Mouse (Mus musculus) bone marrow macrophage, adult 2 months (primary cell): ENCODE measurements at regions not wholly inside any gene's neighbourhood (a gene's known extent, or its start where the extent isn't known, plus 50 kb on each side); places are given as distances from the start of the nearest gene placed in this dataset.

ENCODE experiments used
- H3K27ac ChIP-seq: 2 replicates; pipeline ENCODE4 v1.5.1; 2012; ENCODE audit warnings: low read depth, low read length; ENCODE audit not compliant: insufficient read depth
- H3K4me1 ChIP-seq: 2 replicates; pipeline ENCODE4 v1.6.1; 2012; ENCODE audit warnings: low read length; ENCODE audit not compliant: control insufficient read depth, insufficient read depth
- H3K4me3 ChIP-seq: 2 replicates; pipeline ENCODE4 v1.5.1; 2012; ENCODE audit warnings: mild to moderate bottlenecking, low read length, moderate library complexity; ENCODE audit not compliant: insufficient read depth
- CTCF ChIP-seq: IDR thresholded peaks from 2 replicates; pipeline ENCODE4 v1.5.1; 2012; ENCODE audit warnings: low read depth, mild to moderate bottlenecking, low read length, moderate library complexity
- POLR2A ChIP-seq: IDR thresholded peaks from 2 replicates; pipeline ENCODE4 v1.6.1; 2012; ENCODE audit warnings: mild to moderate bottlenecking, low read depth, low read length, borderline replicate concordance

GRCm38 (mm10) chr19:27566060-27566459 is 136.4 kb upstream of the Pum3 start:
- no peaks in the 10 kb centered on the region for H3K4me1 ChIP-seq
- TF ChIP-seq POLR2A (no peak), CTCF (no peak)
- H3K4me3 ChIP-seq = no peak overlapping the region
- H3K27ac ChIP-seq = no peak overlapping the region

- Histone ChIP-seq H3K27ac (no peak overlapping the region), H3K4me3 (no peak overlapping the region), H3K4me1 (no peaks in the 10 kb centered on the region)
- TF ChIP-seq CTCF = no peak
- TF ChIP-seq POLR2A = no peak
Measured at GRCm38 (mm10) chr19:27564086-27564485, 134.5 kb upstream of the Pum3 start.

GRCm38 (mm10) chr19:27563592-27563991 is 134.0 kb upstream of the Pum3 start:
- Histone ChIP-seq H3K4me1 (no peaks in the 10 kb centered on the region), H3K4me3 (no peak overlapping the region), H3K27ac (no peak overlapping the region)
- TF ChIP-seq POLR2A (no peak), CTCF (no peak)

GRCm38 (mm10) chr19:27558199-27558598 is 128.6 kb upstream of the Pum3 start:
- Histone ChIP-seq H3K4me1 (no peaks in the 10 kb centered on the region), H3K4me3 (no peak overlapping the region), H3K27ac (no peak overlapping the region)
- TF ChIP-seq CTCF (no peak), POLR2A (no peak)

GRCm38 (mm10) chr19:27556697-27557096 is 127.1 kb upstream of the Pum3 start:
- H3K4me1 ChIP-seq = no peaks in the 10 kb centered on the region
- H3K27ac ChIP-seq = no peak overlapping the region
- H3K4me3 ChIP-seq = no peak overlapping the region
- TF ChIP-seq POLR2A = no peak
- TF ChIP-seq CTCF = no peak

GRCm38 (mm10) chr19:27554841-27555240 is 125.2 kb upstream of the Pum3 start:
- H3K4me3 ChIP-seq = no peak overlapping the region
- TF ChIP-seq POLR2A (no peak), CTCF (no peak)
- H3K27ac ChIP-seq = no peak overlapping the region
- no peaks in the 10 kb centered on the region for H3K4me1 ChIP-seq

- H3K4me1 ChIP-seq = no peaks in the 10 kb centered on the region
- TF ChIP-seq CTCF (no peak), POLR2A (no peak)
- no peak overlapping the region for H3K4me3 ChIP-seq
- H3K27ac ChIP-seq = no peak overlapping the region
Measured at GRCm38 (mm10) chr19:27553266-27553665, 123.6 kb upstream of the Pum3 start.

- H3K4me3 ChIP-seq = no peak overlapping the region
- TF ChIP-seq POLR2A (no peak), CTCF (no peak)
- H3K4me1 ChIP-seq = no peaks in the 10 kb centered on the region
- no peak overlapping the region for H3K27ac ChIP-seq
Measured at GRCm38 (mm10) chr19:27537746-27538145, 108.1 kb upstream of the Pum3 start.

GRCm38 (mm10) chr19:27537066-27537465 is 107.4 kb upstream of the Pum3 start:
- H3K4me3 ChIP-seq = no peak overlapping the region
- TF ChIP-seq CTCF = no peak
- TF ChIP-seq POLR2A = no peak
- no peak overlapping the region for H3K27ac ChIP-seq
- H3K4me1 ChIP-seq = no peaks in the 10 kb centered on the region

GRCm38 (mm10) chr19:27527940-27528558 is 98.4 kb upstream of the Pum3 start:
- Histone ChIP-seq H3K4me3 (no peak overlapping the region), H3K4me1 (no peaks in the 10 kb centered on the region), H3K27ac (no peak overlapping the region)
- no peak for TF ChIP-seq POLR2A
- TF ChIP-seq CTCF = no peak

GRCm38 (mm10) chr19:27519326-27520061 is 89.9 kb upstream of the Pum3 start:
- H3K4me1 ChIP-seq = no peaks in the 10 kb centered on the region
- H3K27ac ChIP-seq = no peak overlapping the region
- no peak overlapping the region for H3K4me3 ChIP-seq
- TF ChIP-seq CTCF (no peak), POLR2A (no peak)
